Mouse (Mus musculus) right cerebral cortex, postnatal 4 days (tissue): ENCODE measurements around the gene Phf23.
"Not testable (repeated sequence)": the region's sequence is repeated elsewhere in the genome, so short reads cannot be mapped to it uniquely, and the experiment has no call there.

Source experiments
- DNase-seq: peaks from one replicate; pipeline ENCODE4 v3.0.0-alpha.2; 2022

The Phf23 gene

GRCm38 (mm10) chr11:70001159-70001558 lies 5.6 kb downstream of the Phf23 start:
- no peak for DNase-seq

GRCm38 (mm10) chr11:70001865-70002264 lies 6.3 kb downstream of the Phf23 start:
- peak; percentile 54 for DNase-seq

GRCm38 (mm10) chr11:70002471-70002870 lies 6.9 kb downstream of the Phf23 start:
- DNase-seq, result no peak

- DNase-seq, result no peak
Measured at GRCm38 (mm10) chr11:70005521-70005920, 9.9 kb downstream of the Phf23 start.

GRCm38 (mm10) chr11:70010033-70010432 lies 14.5 kb downstream of the Phf23 start:
- no peak for DNase-seq

GRCm38 (mm10) chr11:70010548-70010947 lies 15.0 kb downstream of the Phf23 start:
- DNase-seq, result no peak

GRCm38 (mm10) chr11:70010961-70011360 lies 15.4 kb downstream of the Phf23 start:
- DNase-seq, result no peak

GRCm38 (mm10) chr11:70012931-70013330 lies 17.4 kb downstream of the Phf23 start:
- no peak for DNase-seq

- DNase-seq, result no peak
Measured at GRCm38 (mm10) chr11:70013408-70013807, 17.8 kb downstream of the Phf23 start.

GRCm38 (mm10) chr11:70014051-70014450 lies 18.5 kb downstream of the Phf23 start:
- DNase-seq, result no peak

GRCm38 (mm10) chr11:70014880-70015558 lies 19.4 kb downstream of the Phf23 start, which contains the start of gene Acadvl:
Gene Acadvl (minus strand): TSS chr11:70015411.
- DNase-seq, result peak; percentile 79

GRCm38 (mm10) chr11:70015677-70016076 lies 20.1 kb downstream of the Phf23 start:
- DNase-seq, result no peak

GRCm38 (mm10) chr11:70016177-70016576 lies 20.6 kb downstream of the Phf23 start:
- not testable (repeated sequence) for DNase-seq

GRCm38 (mm10) chr11:70016669-70017068 lies 21.1 kb downstream of the Phf23 start, which contains the start of gene Dlg4:
Gene Dlg4 (plus strand): TSS chr11:70016942.
- no peak for DNase-seq

- DNase-seq, result no peak
Measured at GRCm38 (mm10) chr11:70017199-70017767, 21.7 kb downstream of the Phf23 start.

- DNase-seq, result peak; percentile 80
Measured at GRCm38 (mm10) chr11:70018131-70018990, 22.8 kb downstream of the Phf23 start.

GRCm38 (mm10) chr11:70019495-70020021 lies 24.0 kb downstream of the Phf23 start:
- DNase-seq, result no peak

GRCm38 (mm10) chr11:70020022-70020631 lies 24.6 kb downstream of the Phf23 start:
- peak; percentile 52 for DNase-seq

- peak; percentile 73 for DNase-seq
Measured at GRCm38 (mm10) chr11:70020731-70021263, 25.2 kb downstream of the Phf23 start.

GRCm38 (mm10) chr11:70021264-70022132 lies 25.9 kb downstream of the Phf23 start:
- DNase-seq, result peak; percentile 98

GRCm38 (mm10) chr11:70023481-70024150 lies 28.0 kb downstream of the Phf23 start:
- peak; percentile 79 for DNase-seq
